Mouse (Mus musculus): ENCODE results near the gene Vwce. TPM values are rescaled to one million over a fixed set of nuclear protein-coding genes. Genes with fewer than 3 reads are reported as not detected.

The Vwce gene
- polyA plus RNA-seq, 1 experiment from 2014 or later: 1.3 TPM

DNA sequence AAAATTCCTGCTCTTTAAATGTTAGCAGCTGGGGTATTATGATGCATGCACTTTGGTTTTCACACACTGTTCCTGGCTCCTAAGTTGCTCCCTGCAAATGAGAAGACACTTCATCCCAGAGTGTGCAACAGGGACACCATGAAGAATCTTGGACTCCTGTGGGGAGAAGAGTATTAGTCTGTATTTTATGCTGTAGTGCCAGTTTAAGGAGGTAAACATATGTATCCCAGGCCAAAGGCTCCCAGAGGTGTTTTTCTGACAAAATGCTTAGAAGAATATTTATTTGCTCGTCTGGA lies 44.7 kb downstream of the Vwce start:
- H3K9me3 ChIP-seq: no peaks in the 10 kb centered on the region
- peak; percentile 69 for ATAC-seq (ENCODE audit: low FRiP score, low read depth)
- no peaks in the 10 kb centered on the region; the same call in 1 of the 2 replicates for H3K4me1 ChIP-seq (replicated peaks)
- WGBS: 70% methylated on average over 1 of the region's 1 CpGs
- no peaks in the 10 kb centered on the region for H3K36me3 ChIP-seq
- H3K4me3 ChIP-seq: no peak overlapping the region
- no peak overlapping the region for H3K4me2 ChIP-seq
- 0 out of 2 replicates have a peak, but pooled peaks cover 4% of the 10 kb centered on the region for H3K27me3 ChIP-seq
- H3K9ac ChIP-seq: no peak overlapping the region
- H3K27ac ChIP-seq (replicated peaks): no peak overlapping the region

- H3K9ac ChIP-seq: no peak overlapping the region
- no peak for ATAC-seq (ENCODE audit: low FRiP score, low read depth)
- no peaks in the 10 kb centered on the region for H3K9me3 ChIP-seq
- 62% methylated on average over 4 of the region's 4 CpGs for WGBS
- H3K36me3 ChIP-seq: no peaks in the 10 kb centered on the region
- no peak overlapping the region for H3K4me3 ChIP-seq
- H3K27ac ChIP-seq (replicated peaks): no peak overlapping the region
- no peaks in the 10 kb centered on the region; the same call in 1 of the 2 replicates for H3K4me1 ChIP-seq (replicated peaks)
- H3K27me3 ChIP-seq: 0 out of 2 replicates have a peak, but pooled peaks cover 4% of the 10 kb centered on the region
- H3K4me2 ChIP-seq: no peak overlapping the region
Measured at GRCm38 (mm10) chr19:10681571-10681970, 47.6 kb downstream of the Vwce start.

DNA sequence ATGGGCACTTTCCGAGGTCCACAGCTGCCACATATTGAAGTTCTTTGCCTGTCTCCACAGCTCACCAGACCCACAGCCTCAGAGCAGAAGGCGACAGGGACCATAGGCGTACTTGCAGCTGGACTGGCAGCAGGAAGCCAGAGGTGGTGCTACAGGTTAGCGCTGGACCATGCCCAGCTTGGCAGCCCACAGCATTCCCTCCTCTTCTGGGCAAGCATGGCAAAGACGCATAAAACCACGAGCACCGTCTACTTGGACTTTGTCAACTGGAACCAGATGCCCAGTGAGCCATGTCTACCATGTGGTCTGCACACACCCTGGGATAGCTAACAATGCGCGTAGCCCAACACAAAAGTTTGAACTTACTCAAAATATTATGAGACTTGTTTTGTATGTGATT lies 51.1 kb downstream of the Vwce start:
- Histone ChIP-seq H3K27me3 (0 out of 2 replicates have a peak, but pooled peaks cover 4% of the 10 kb centered on the region), H3K27ac (replicated peaks) (no peak overlapping the region), H3K9ac (no peak overlapping the region), H3K4me2 (no peak overlapping the region), H3K36me3 (no peaks in the 10 kb centered on the region), H3K9me3 (no peaks in the 10 kb centered on the region), H3K4me1 (replicated peaks) (peaks cover 16% of the 10 kb centered on the region), H3K4me3 (no peak overlapping the region)
- 90% methylated on average over 9 of the region's 9 CpGs for WGBS
- no peak for ATAC-seq (ENCODE audit: low FRiP score, low read depth)

DNA sequence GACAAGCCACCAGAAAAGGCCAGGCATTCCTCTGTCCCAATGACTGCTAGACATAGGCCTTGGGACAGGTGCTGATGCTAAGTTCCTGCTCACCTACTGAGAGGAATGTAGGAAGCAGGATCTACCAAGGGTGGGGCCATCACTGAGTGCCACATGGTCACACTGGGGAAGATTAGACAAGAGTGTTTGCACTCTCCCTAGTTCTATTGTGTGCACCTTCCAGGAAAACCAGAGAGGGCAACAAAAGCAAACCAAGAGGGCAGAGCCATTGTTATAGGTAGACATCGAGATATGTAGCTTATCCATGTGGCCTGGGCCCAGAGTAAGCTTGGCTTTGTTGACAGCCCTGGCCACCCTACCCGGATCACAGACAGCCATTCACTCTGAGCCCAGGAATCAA lies 51.7 kb downstream of the Vwce start:
- Histone ChIP-seq H3K4me2 (no peak overlapping the region), H3K4me3 (no peak overlapping the region), H3K9ac (no peak overlapping the region), H3K4me1 (replicated peaks) (peaks cover 22% of the 10 kb centered on the region), H3K27me3 (0 out of 2 replicates have a peak, but pooled peaks cover 4% of the 10 kb centered on the region), H3K36me3 (no peaks in the 10 kb centered on the region), H3K27ac (replicated peaks) (no peak overlapping the region), H3K9me3 (no peaks in the 10 kb centered on the region)
- no peak for ATAC-seq (ENCODE audit: low FRiP score, low read depth)
- 80% methylated on average over 2 of the region's 2 CpGs for WGBS

- peak within 1 kb of the TSS; percentile 77 for H3K9ac ChIP-seq
- H3K4me2 ChIP-seq: peak within 1 kb of the TSS; percentile 68
- peak within 1 kb of the TSS; percentile 64 for H3K4me3 ChIP-seq
- H3K36me3 ChIP-seq: no peaks in the 10 kb centered on the region
- ATAC-seq (ENCODE audit: low FRiP score, low read depth): peak; percentile 91
- no peaks in the 10 kb centered on the region for H3K9me3 ChIP-seq
- peak within 1 kb of the TSS; percentile 96 for H3K27ac ChIP-seq (replicated peaks)
- H3K27me3 ChIP-seq: no peaks in the 10 kb centered on the region
- peaks cover 38% of the 10 kb centered on the region for H3K4me1 ChIP-seq (replicated peaks)
- under 1% methylated on average over 72 of the region's 74 CpGs for WGBS
Measured at GRCm38 (mm10) chr19:10688537-10689352, 54.7 kb downstream of the Vwce start, which contains the start of gene Vps37c. Vps37c (plus strand) TSS chr19:10688735.

- no peak for ATAC-seq (ENCODE audit: low FRiP score, low read depth)
- peak overlapping the region; percentile 68 for H3K4me2 ChIP-seq
- H3K27me3 ChIP-seq: no peaks in the 10 kb centered on the region
- 38% methylated on average over 5 of the region's 5 CpGs for WGBS
- no peaks in the 10 kb centered on the region for H3K9me3 ChIP-seq
- peaks cover 38% of the 10 kb centered on the region for H3K4me1 ChIP-seq (replicated peaks)
- H3K4me3 ChIP-seq: peak overlapping the region; percentile 64
- no peaks in the 10 kb centered on the region for H3K36me3 ChIP-seq
- peak overlapping the region; percentile 96 for H3K27ac ChIP-seq (replicated peaks)
- H3K9ac ChIP-seq: peak overlapping the region; percentile 77
Measured at GRCm38 (mm10) chr19:10689470-10690166, 55.6 kb downstream of the Vwce start.

DNA sequence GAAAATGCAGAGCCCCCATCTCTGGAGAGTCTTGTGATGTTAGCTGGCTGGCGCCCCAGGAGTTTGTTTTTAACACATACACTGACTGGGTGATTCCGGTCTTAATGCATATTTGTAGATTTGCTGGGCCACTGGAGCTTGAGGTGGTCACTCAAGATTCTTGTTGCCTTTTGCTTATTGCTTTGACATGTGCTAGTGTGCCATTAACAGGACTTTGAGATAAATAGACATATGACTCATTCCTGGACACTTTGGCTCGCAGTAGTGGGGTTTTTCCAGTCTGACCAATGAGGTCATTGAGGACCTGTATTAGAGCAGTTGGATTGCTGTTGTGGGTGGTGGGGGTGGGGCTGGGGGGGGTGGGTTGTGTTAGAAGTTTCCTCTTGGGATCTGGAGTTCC lies 56.3 kb downstream of the Vwce start:
- peak overlapping the region; percentile 64 for H3K4me3 ChIP-seq
- H3K36me3 ChIP-seq: no peaks in the 10 kb centered on the region
- no peak for ATAC-seq (ENCODE audit: low FRiP score, low read depth)
- H3K27me3 ChIP-seq: no peaks in the 10 kb centered on the region
- H3K9me3 ChIP-seq: no peaks in the 10 kb centered on the region
- H3K4me1 ChIP-seq (replicated peaks): peaks cover 41% of the 10 kb centered on the region
- H3K4me2 ChIP-seq: peak overlapping the region; percentile 68
- 80% methylated on average over 3 of the region's 3 CpGs for WGBS
- H3K9ac ChIP-seq: peak overlapping the region; percentile 77; the same call in 1 of the 2 replicates
- H3K27ac ChIP-seq (replicated peaks): peak overlapping the region; percentile 96

GRCm38 (mm10) chr19:10691121-10691520 lies 57.1 kb downstream of the Vwce start:
- Histone ChIP-seq H3K4me2 (no peak overlapping the region), H3K36me3 (no peaks in the 10 kb centered on the region), H3K27ac (replicated peaks) (no peak overlapping the region), H3K9me3 (no peaks in the 10 kb centered on the region), H3K4me3 (no peak overlapping the region), H3K9ac (no peak overlapping the region), H3K27me3 (no peaks in the 10 kb centered on the region), H3K4me1 (replicated peaks) (peaks cover 49% of the 10 kb centered on the region)
- 91% methylated on average over 4 of the region's 4 CpGs for WGBS
- ATAC-seq (ENCODE audit: low FRiP score, low read depth): no peak

DNA sequence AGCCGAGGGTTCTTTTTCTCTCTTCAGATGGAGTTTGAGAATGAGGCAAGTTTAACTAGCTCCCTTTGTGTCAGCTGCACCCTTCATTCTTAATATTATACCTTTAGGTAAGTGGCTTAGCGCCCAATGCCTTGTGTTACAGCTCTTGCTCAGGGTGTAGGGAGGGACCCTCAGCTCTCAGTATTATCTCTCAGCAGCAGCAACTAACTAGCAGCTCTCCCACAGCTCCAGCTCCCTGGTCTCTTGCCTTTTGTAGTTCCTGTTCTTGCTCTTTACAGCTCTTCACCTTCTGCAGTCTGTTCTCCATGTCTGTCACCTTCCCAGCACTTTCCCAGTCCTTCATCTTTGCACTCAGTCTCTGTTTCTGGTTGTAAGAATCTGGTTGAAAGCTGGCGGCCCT lies 57.6 kb downstream of the Vwce start:
- WGBS: 88% methylated on average over 3 of the region's 3 CpGs
- H3K4me1 ChIP-seq (replicated peaks): peaks cover 53% of the 10 kb centered on the region

GRCm38 (mm10) chr19:10692361-10692760 lies 58.3 kb downstream of the Vwce start:
- Histone ChIP-seq H3K4me2 (no peak overlapping the region), H3K9ac (no peak overlapping the region), H3K9me3 (no peaks in the 10 kb centered on the region), H3K27ac (replicated peaks) (no peak overlapping the region), H3K27me3 (no peaks in the 10 kb centered on the region), H3K4me1 (replicated peaks) (peaks cover 59% of the 10 kb centered on the region), H3K36me3 (no peaks in the 10 kb centered on the region), H3K4me3 (no peak overlapping the region)
- 91% methylated on average over 4 of the region's 4 CpGs for WGBS
- no peak for ATAC-seq (ENCODE audit: low FRiP score, low read depth)

More for the DNA sequence above, 57.6 kb downstream of the Vwce start:
- Histone ChIP-seq H3K27ac (replicated peaks) (no peak overlapping the region), H3K9ac (no peak overlapping the region), H3K4me3 (no peak overlapping the region), H3K9me3 (no peaks in the 10 kb centered on the region), H3K27me3 (no peaks in the 10 kb centered on the region), H3K4me2 (no peak overlapping the region), H3K36me3 (no peaks in the 10 kb centered on the region)
- ATAC-seq (ENCODE audit: low FRiP score, low read depth): no peak

- ATAC-seq (ENCODE audit: low FRiP score, low read depth): no peak
- Histone ChIP-seq H3K27ac (replicated peaks) (no peak overlapping the region), H3K4me1 (replicated peaks) (peaks cover 69% of the 10 kb centered on the region), H3K9me3 (no peaks in the 10 kb centered on the region), H3K4me3 (no peak overlapping the region), H3K27me3 (no peaks in the 10 kb centered on the region), H3K9ac (no peak overlapping the region), H3K36me3 (no peaks in the 10 kb centered on the region), H3K4me2 (no peak overlapping the region)
- 89% methylated on average over 10 of the region's 10 CpGs for WGBS
Measured at GRCm38 (mm10) chr19:10693926-10694682, 60.1 kb downstream of the Vwce start.

DNA sequence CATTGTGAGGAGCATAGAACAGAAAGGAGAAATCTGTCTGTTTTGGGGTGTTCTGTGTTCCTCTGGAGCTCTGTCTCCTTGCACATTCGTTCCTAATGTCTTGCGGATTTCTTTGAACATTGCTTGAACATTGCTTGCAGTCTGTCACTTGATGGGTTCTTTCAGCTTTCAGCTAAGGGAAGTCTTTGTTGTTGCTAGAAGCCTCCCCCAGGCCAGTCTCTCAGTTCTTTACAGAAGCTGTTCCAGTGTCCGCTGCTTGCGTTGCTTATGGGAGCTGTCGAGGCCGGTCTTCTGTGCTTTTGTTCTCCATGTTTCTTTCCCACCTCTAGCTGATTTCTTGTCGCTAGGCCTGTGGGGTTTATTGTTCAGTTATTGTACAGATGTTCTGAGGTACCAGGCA lies 61.8 kb downstream of the Vwce start:
- Histone ChIP-seq H3K27ac (replicated peaks) (peak overlapping the region; percentile 69), H3K4me3 (no peak overlapping the region), H3K9me3 (no peaks in the 10 kb centered on the region), H3K27me3 (no peaks in the 10 kb centered on the region), H3K4me2 (peak overlapping the region; percentile 16), H3K4me1 (replicated peaks) (peaks cover 68% of the 10 kb centered on the region), H3K36me3 (no peaks in the 10 kb centered on the region), H3K9ac (peak overlapping the region; percentile 20; the same call in 1 of the 2 replicates)
- WGBS: 21% methylated on average over 7 of the region's 7 CpGs
- no peak for ATAC-seq (ENCODE audit: low FRiP score, low read depth)

Measured in hindbrain, embryonic 15.5 days (tissue).